Mouse (Mus musculus) frontal cortex, postnatal 36 days (tissue): Measurements from ENCODE around the gene Iqschfp.

Experiments used
- DNase-seq, 2 experiments: peaks; one replicate each; pipeline ENCODE4 v3.0.0; 2022; ENCODE audit warnings: low spot score in 2 of 2

Gene Iqschfp

GRCm38 (mm10) chr3:68421849-68422248 lies 529.8 kb downstream of the Iqschfp start:
- DNase-seq: no peak

GRCm38 (mm10) chr3:68428081-68428480 lies 536.0 kb downstream of the Iqschfp start:
- no peak for DNase-seq

GRCm38 (mm10) chr3:68434435-68434834 lies 542.4 kb downstream of the Iqschfp start:
- no peak for DNase-seq

- DNase-seq: no peak
Measured at GRCm38 (mm10) chr3:68434897-68435296, 542.9 kb downstream of the Iqschfp start.

- no peak for DNase-seq
Measured at GRCm38 (mm10) chr3:68448480-68448879, 556.4 kb downstream of the Iqschfp start.

- DNase-seq: no peak
Measured at GRCm38 (mm10) chr3:68451634-68452033, 559.6 kb downstream of the Iqschfp start.

- DNase-seq: no peak
Measured at GRCm38 (mm10) chr3:68453266-68453665, 561.2 kb downstream of the Iqschfp start.

GRCm38 (mm10) chr3:68453719-68454455 lies 561.9 kb downstream of the Iqschfp start:
- DNase-seq: no peak

- DNase-seq: peak; percentile 42 to 75
Measured at GRCm38 (mm10) chr3:68466643-68467042, 574.6 kb downstream of the Iqschfp start.

- DNase-seq: no peak
Measured at GRCm38 (mm10) chr3:68467941-68468687, 576.1 kb downstream of the Iqschfp start.

GRCm38 (mm10) chr3:68469643-68470042 lies 577.6 kb downstream of the Iqschfp start:
- no peak for DNase-seq

GRCm38 (mm10) chr3:68470061-68470460 lies 578.0 kb downstream of the Iqschfp start:
- no peak for DNase-seq

GRCm38 (mm10) chr3:68470622-68471021 lies 578.6 kb downstream of the Iqschfp start:
- no peak for DNase-seq

GRCm38 (mm10) chr3:68476336-68476735 lies 584.3 kb downstream of the Iqschfp start:
- no peak for DNase-seq

GRCm38 (mm10) chr3:68477478-68477877 lies 585.4 kb downstream of the Iqschfp start:
- no peak for DNase-seq

- DNase-seq: no peak
Measured at GRCm38 (mm10) chr3:68479266-68479665, 587.2 kb downstream of the Iqschfp start.

- no peak for DNase-seq
Measured at GRCm38 (mm10) chr3:68483517-68483916, 591.5 kb downstream of the Iqschfp start.

GRCm38 (mm10) chr3:68484021-68484420 lies 592.0 kb downstream of the Iqschfp start:
- DNase-seq: no peak

GRCm38 (mm10) chr3:68484561-68484960 lies 592.5 kb downstream of the Iqschfp start:
- DNase-seq: no peak

- DNase-seq: no peak
Measured at GRCm38 (mm10) chr3:68487621-68488020, 595.6 kb downstream of the Iqschfp start.

- no peak for DNase-seq
Measured at GRCm38 (mm10) chr3:68488316-68488715, 596.3 kb downstream of the Iqschfp start.

- no peak for DNase-seq
Measured at GRCm38 (mm10) chr3:68491516-68491915, 599.5 kb downstream of the Iqschfp start.

GRCm38 (mm10) chr3:68492066-68492465 lies 600.0 kb downstream of the Iqschfp start:
- no peak for DNase-seq
